Mouse (Mus musculus): Measurements from ENCODE around the gene S1pr5. TPM values are rescaled to one million over a fixed set of nuclear protein-coding genes. Genes with fewer than 3 reads are reported as not detected.
"Not testable (repeated sequence)": the region's sequence is repeated elsewhere in the genome, so short reads cannot be mapped to it uniquely, and the experiment has no call there.

The S1pr5 gene
- polyA plus RNA-seq (2016; fragmentation: Nextera tagmentation; extraction: Ambion mirVana), result 0.10 and 0.12 TPM in 2 replicates

DNA sequence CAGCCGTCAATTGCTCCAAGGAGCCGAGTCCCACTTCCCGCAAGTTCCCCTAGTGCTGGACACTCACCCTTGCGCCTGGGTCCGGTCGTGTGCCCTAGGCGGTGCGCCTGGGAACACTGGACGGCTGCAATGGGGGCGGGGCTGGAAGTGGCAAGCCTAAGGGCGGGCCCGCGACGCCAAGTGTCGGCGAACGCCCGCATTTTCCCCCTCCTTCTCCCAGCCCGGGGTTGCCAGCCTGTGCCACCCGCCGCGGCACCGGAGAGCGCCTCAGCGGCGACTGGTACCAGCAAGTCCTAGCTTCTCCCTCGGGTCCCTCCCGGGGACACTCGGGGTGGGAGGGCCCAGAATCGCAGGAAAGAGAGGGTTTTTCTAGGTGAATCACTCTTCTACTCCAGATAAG lies at the start of gene S1pr5:
Gene S1pr5, minus strand, starts transcription at position 118 of the 400 bp plus-strand sequence.
- peaks cover 99% of the 10 kb centered on the region for H3K27me3 ChIP-seq (replicated peaks)
- peak within 1 kb of the TSS; percentile 38 for H3K4me3 ChIP-seq
- no peak within 1 kb of the TSS for H3K27ac ChIP-seq
- H3K4me1 ChIP-seq, result peaks cover 34% of the 10 kb centered on the region
- ATAC-seq, result no peak
- H3K36me3 ChIP-seq, result no peaks in the 10 kb centered on the region
- peak within 1 kb of the TSS; percentile 53 for H3K4me2 ChIP-seq
- 4% methylated on average over 30 of the region's 30 CpGs for WGBS (ENCODE audit: insufficient replicate concordance)
- no peak within 1 kb of the TSS for H3K9ac ChIP-seq
- no peaks in the 10 kb centered on the region for H3K9me3 ChIP-seq (replicated peaks)

- H3K4me3 ChIP-seq, result peak overlapping the region; percentile 83
- H3K27ac ChIP-seq, result peak overlapping the region; percentile 96
Measured at GRCm38 (mm10) chr9:21292271-21292670, 44.0 kb upstream of the S1pr5 start.

GRCm38 (mm10) chr9:21291868-21292267 lies 43.6 kb upstream of the S1pr5 start:
- H3K9me3 ChIP-seq (replicated peaks); H3K27me3 ChIP-seq (replicated peaks); ATAC-seq: not testable (repeated sequence)
- peaks cover 38% of the 10 kb centered on the region for H3K4me1 ChIP-seq
- WGBS (ENCODE audit: insufficient replicate concordance), result 11% methylated on average over 7 of the region's 7 CpGs
- peaks cover 14% of the 10 kb centered on the region for H3K36me3 ChIP-seq
- H3K9ac ChIP-seq, result peak overlapping the region; percentile 82
- H3K27ac ChIP-seq, result peak overlapping the region; percentile 96
- H3K4me2 ChIP-seq, result peak overlapping the region; percentile 83
- peak overlapping the region; percentile 83 for H3K4me3 ChIP-seq

More at GRCm38 (mm10) chr9:21292271-21292670, 44.0 kb upstream of the S1pr5 start:
- no peaks in the 10 kb centered on the region for H3K27me3 ChIP-seq (replicated peaks)
- H3K4me2 ChIP-seq, result peak overlapping the region; percentile 83
- no peaks in the 10 kb centered on the region for H3K9me3 ChIP-seq (replicated peaks)
- ATAC-seq, result no peak
- H3K9ac ChIP-seq, result peak overlapping the region; percentile 82
- WGBS (ENCODE audit: insufficient replicate concordance), result 63% methylated on average over 3 of the region's 3 CpGs
- peaks cover 14% of the 10 kb centered on the region for H3K36me3 ChIP-seq
- peaks cover 34% of the 10 kb centered on the region for H3K4me1 ChIP-seq

- H3K4me1 ChIP-seq, result peaks cover 45% of the 10 kb centered on the region
- H3K4me2 ChIP-seq, result peak within 1 kb of the TSS; percentile 83
- peaks cover 19% of the 10 kb centered on the region for H3K36me3 ChIP-seq
- under 1% methylated on average over 51 of the region's 51 CpGs for WGBS (ENCODE audit: insufficient replicate concordance)
- H3K9me3 ChIP-seq (replicated peaks), result no peaks in the 10 kb centered on the region
- peak within 1 kb of the TSS; percentile 83 for H3K4me3 ChIP-seq
- peak within 1 kb of the TSS; percentile 96 for H3K27ac ChIP-seq
- H3K27me3 ChIP-seq (replicated peaks), result no peaks in the 10 kb centered on the region
- peak within 1 kb of the TSS; percentile 91 for H3K9ac ChIP-seq
- ATAC-seq, result peak; percentile 90
Measured at GRCm38 (mm10) chr9:21291022-21291787, 43.0 kb upstream of the S1pr5 start, which contains the start of gene Cdkn2d. TSS of gene Cdkn2d (minus strand) at chr9:21291407.

GRCm38 (mm10) chr9:21290589-21290988 lies 42.3 kb upstream of the S1pr5 start:
- Histone ChIP-seq H3K4me3 (peak overlapping the region; percentile 83), H3K27me3 (replicated peaks) (no peaks in the 10 kb centered on the region), H3K4me2 (peak overlapping the region; percentile 83), H3K9me3 (replicated peaks) (no peaks in the 10 kb centered on the region), H3K36me3 (peaks cover 24% of the 10 kb centered on the region), H3K9ac (peak overlapping the region; percentile 91), H3K4me1 (peaks cover 49% of the 10 kb centered on the region), H3K27ac (peak overlapping the region; percentile 96)
- under 1% methylated on average over 20 of the region's 20 CpGs for WGBS (ENCODE audit: insufficient replicate concordance)
- ATAC-seq, result peak; percentile 3

GRCm38 (mm10) chr9:21289337-21289671 lies 41.1 kb upstream of the S1pr5 start:
- ATAC-seq, result no peak
- no peaks in the 10 kb centered on the region for H3K9me3 ChIP-seq (replicated peaks)
- H3K4me1 ChIP-seq, result peaks cover 61% of the 10 kb centered on the region
- peak overlapping the region; percentile 83 for H3K4me3 ChIP-seq
- WGBS (ENCODE audit: insufficient replicate concordance), result 61% methylated on average over 2 of the region's 2 CpGs
- peak overlapping the region; percentile 83 for H3K4me2 ChIP-seq
- H3K27me3 ChIP-seq (replicated peaks), result no peaks in the 10 kb centered on the region
- H3K36me3 ChIP-seq, result peaks cover 37% of the 10 kb centered on the region
- peak overlapping the region; percentile 91 for H3K9ac ChIP-seq
- peak overlapping the region; percentile 96 for H3K27ac ChIP-seq

DNA sequence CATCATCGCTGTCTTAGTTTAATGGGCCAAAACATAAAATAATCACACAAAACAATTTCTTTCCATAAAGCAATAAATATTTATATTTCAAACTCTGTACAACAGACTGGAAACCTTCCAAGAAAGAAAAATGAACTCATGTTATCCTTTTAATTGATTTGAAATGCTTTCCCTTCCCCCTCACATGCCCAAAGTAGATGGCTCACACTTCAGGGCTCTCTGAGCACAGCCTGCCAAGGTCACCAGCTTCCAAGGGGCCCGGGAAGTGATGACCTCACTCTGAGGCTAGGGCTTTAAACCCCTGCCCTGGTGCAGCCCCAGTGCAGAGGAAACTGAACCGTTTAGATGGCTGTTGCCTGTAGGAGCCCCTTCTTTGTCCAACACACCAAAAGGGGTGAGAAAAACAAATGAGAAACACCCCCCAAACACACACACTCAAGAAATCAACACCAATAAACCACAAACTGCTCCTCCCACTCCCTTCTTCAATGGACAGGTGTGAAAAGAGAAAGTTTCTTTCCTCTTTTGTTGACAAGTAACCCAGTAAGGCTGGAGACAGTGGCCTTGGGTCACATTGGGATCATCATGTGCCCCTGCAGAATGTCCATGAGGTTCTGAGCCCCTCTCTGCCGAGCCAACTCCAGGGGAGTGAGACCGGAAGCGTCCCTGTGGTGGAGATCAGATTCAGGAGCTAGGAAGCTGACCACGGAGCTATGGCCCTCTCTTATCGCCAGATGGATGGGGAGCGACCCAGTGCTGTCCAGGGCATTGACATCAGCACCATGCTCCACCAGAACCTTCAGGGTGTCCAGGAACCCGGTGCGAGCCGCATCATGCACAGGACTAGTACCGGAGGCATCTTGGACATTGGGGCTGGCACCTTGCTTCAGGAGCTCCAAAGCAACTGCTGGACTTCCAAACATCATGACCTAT lies 40.4 kb upstream of the S1pr5 start:
- WGBS (ENCODE audit: insufficient replicate concordance), result 44% methylated on average over 13 of the region's 13 CpGs
- H3K27ac ChIP-seq, result peak overlapping the region; percentile 96

GRCm38 (mm10) chr9:21287571-21288402 lies 39.5 kb upstream of the S1pr5 start, which contains the start of gene Kri1:
TSS of gene Kri1 (minus strand) at chr9:21287969.
- peak within 1 kb of the TSS; percentile 91 for H3K9ac ChIP-seq
- peaks cover 64% of the 10 kb centered on the region for H3K4me1 ChIP-seq
- peak; percentile 76 for ATAC-seq
- H3K4me2 ChIP-seq, result peak within 1 kb of the TSS; percentile 83
- H3K36me3 ChIP-seq, result peaks cover 50% of the 10 kb centered on the region
- H3K27me3 ChIP-seq (replicated peaks), result no peaks in the 10 kb centered on the region
- under 1% methylated on average over 59 of the region's 59 CpGs for WGBS (ENCODE audit: insufficient replicate concordance)
- H3K9me3 ChIP-seq (replicated peaks), result no peaks in the 10 kb centered on the region
- H3K27ac ChIP-seq, result peak within 1 kb of the TSS; percentile 96
- H3K4me3 ChIP-seq, result peak within 1 kb of the TSS; percentile 83

More for the DNA sequence above, 40.4 kb upstream of the S1pr5 start:
- Histone ChIP-seq H3K9ac (peak overlapping the region; percentile 91), H3K4me1 (peaks cover 65% of the 10 kb centered on the region), H3K4me2 (peak overlapping the region; percentile 83), H3K4me3 (peak overlapping the region; percentile 83), H3K36me3 (peaks cover 43% of the 10 kb centered on the region), H3K9me3 (replicated peaks) (no peaks in the 10 kb centered on the region), H3K27me3 (replicated peaks) (no peaks in the 10 kb centered on the region)
- ATAC-seq, result no peak

DNA sequence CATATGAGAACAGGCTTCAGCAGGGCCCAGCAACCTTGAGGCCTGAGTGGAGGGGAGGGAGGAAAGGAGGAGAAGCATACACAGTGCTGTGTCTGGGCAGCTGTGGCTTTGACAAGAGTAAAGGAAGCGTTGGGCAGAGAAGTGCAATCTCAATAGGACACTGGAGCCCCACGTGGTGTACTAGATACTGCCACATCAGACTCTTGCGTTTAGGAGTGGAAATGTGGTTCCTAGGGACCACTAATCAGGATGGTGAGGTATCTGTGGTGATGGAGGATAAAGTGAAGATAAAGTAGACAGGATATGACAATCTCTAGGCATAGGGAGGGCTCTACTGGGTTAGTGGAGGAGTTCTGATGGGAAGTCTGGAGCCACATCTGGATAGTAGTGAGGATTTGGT lies 38.5 kb upstream of the S1pr5 start:
- Histone ChIP-seq H3K36me3 (peaks cover 60% of the 10 kb centered on the region), H3K4me2 (peak overlapping the region; percentile 83), H3K9me3 (replicated peaks) (no peaks in the 10 kb centered on the region), H3K27me3 (replicated peaks) (no peaks in the 10 kb centered on the region), H3K27ac (peak overlapping the region; percentile 86), H3K4me3 (peak overlapping the region; percentile 83), H3K4me1 (peaks cover 55% of the 10 kb centered on the region), H3K9ac (peak overlapping the region; percentile 84)
- ATAC-seq, result no peak
- 11% methylated on average over 3 of the region's 3 CpGs for WGBS (ENCODE audit: insufficient replicate concordance)

DNA sequence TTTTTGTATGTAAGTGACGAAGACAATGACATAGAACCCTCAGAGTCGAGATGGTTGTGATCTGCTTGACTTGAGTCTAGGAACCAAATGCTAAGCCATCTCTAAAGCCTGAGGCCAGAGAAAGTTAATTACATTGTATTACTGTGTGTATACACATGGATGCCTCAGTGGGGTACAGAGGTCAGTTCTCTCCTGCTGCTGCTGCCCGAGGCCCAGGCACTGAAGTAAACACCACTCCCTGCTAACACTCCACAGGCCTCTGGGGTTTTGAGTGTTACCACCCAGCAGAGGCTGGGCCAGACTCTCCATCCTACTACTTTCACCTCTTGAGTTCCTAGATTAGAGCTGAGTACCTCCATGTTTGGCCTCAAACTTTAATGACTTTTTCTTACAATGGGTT lies 35.8 kb upstream of the S1pr5 start:
- Histone ChIP-seq H3K9me3 (replicated peaks) (no peaks in the 10 kb centered on the region), H3K4me3 (no peak overlapping the region), H3K4me1 (peaks cover 41% of the 10 kb centered on the region), H3K36me3 (peaks cover 80% of the 10 kb centered on the region), H3K27me3 (replicated peaks) (no peaks in the 10 kb centered on the region), H3K27ac (peak overlapping the region; percentile 33; the same call in 1 of the 2 replicates), H3K4me2 (no peak overlapping the region), H3K9ac (no peak overlapping the region)
- WGBS (ENCODE audit: insufficient replicate concordance), result 78% methylated on average over 3 of the region's 3 CpGs
- ATAC-seq, result no peak

- Histone ChIP-seq H3K9me3 (replicated peaks) (no peaks in the 10 kb centered on the region), H3K27ac (no peak overlapping the region)
Measured at GRCm38 (mm10) chr9:21283591-21283990, 35.3 kb upstream of the S1pr5 start.

More at GRCm38 (mm10) chr9:21283591-21283990, 35.3 kb upstream of the S1pr5 start:
- 85% methylated on average over 5 of the region's 5 CpGs for WGBS (ENCODE audit: insufficient replicate concordance)
- ATAC-seq, result no peak
- H3K4me3 ChIP-seq, result no peak overlapping the region
- H3K4me2 ChIP-seq, result no peak overlapping the region
- H3K9ac ChIP-seq, result no peak overlapping the region
- peaks cover 80% of the 10 kb centered on the region for H3K36me3 ChIP-seq
- H3K4me1 ChIP-seq, result peaks cover 37% of the 10 kb centered on the region
- no peaks in the 10 kb centered on the region for H3K27me3 ChIP-seq (replicated peaks)

Data from liver, embryonic 12.5 days (tissue).